In genomic region chr1:55362634-55363033, GRCm38 (mm10) we compare ENCODE assay signal across 9 mouse cellular contexts. TPM values are rescaled to one million over a fixed set of nuclear protein-coding genes. Genes with fewer than 3 reads are reported as not detected.
DNase-seq lines count a peak whose midpoint lies in the region; ATAC-seq and TF ChIP-seq lines count a peak whose summit lies in the region.
"Had no signal": no experiment of that assay in that cellular context is flagged by ENCODE, and none has a peak within 500 bp of the region (broad histone marks: within the 10 kb centered on the region; RNA-seq: fewer than 3 reads in every experiment).

No protein-coding gene starts in this region.

- no peak overlapping the region for H3K9ac ChIP-seq in heart, embryonic 13.5 days
- H3K9ac ChIP-seq in heart, adult 2 months (ENCODE audit: low read depth, low read length): no peak overlapping the region
- H3K9ac ChIP-seq in ES-Bruce4 (ENCODE audit: low read depth, poor library complexity, severe bottlenecking): no peak overlapping the region
- no peak overlapping the region for H3K9ac ChIP-seq in forebrain, postnatal 0 days

- peaks cover 10% of the 10 kb centered on the region; the same call in 1 of the 2 replicates for H3K4me1 ChIP-seq in heart, embryonic 13.5 days
- H3K4me1 ChIP-seq in heart, adult 2 months (ENCODE audit: control insufficient read depth, insufficient read depth, low read length): no peaks in the 10 kb centered on the region
- no peaks in the 10 kb centered on the region for H3K4me1 ChIP-seq in ES-Bruce4 (ENCODE audit: control insufficient read depth, insufficient read depth, low read length)
- no peaks in the 10 kb centered on the region for H3K4me1 ChIP-seq in forebrain, postnatal 0 days (ENCODE audit: insufficient read depth)
- peaks cover 11% of the 10 kb centered on the region for H3K4me1 ChIP-seq in midbrain, embryonic 10.5 days

- intact Hi-C loops in heart, adult 2 months (cut with DNase I): no loop called here

- H3K27ac ChIP-seq in heart, embryonic 13.5 days (replicated peaks): no peak overlapping the region
- no peak overlapping the region for H3K27ac ChIP-seq in heart, adult 2 months
- no peak overlapping the region for H3K27ac ChIP-seq in ES-Bruce4 (ENCODE audit: insufficient read depth, low read length)
- H3K27ac ChIP-seq in forebrain, postnatal 0 days (ENCODE audit: low read depth, low read length): no peak overlapping the region
- no peak overlapping the region for H3K27ac ChIP-seq in midbrain, embryonic 10.5 days (replicated peaks)

- H3K79me2 ChIP-seq in heart, adult 2 months (replicated peaks; ENCODE audit: control insufficient read depth, insufficient read depth, low read length): no peaks in the 10 kb centered on the region

- no peak for TF ChIP-seq POLR2A in heart, adult 2 months (IDR thresholded peaks at IDR 0.05; ENCODE audit: insufficient read depth, low read depth, low read length)
- no peak for TF ChIP-seq POLR2A in ES-Bruce4 (IDR thresholded peaks at IDR 0.05; ENCODE audit: insufficient read depth, low read length)

- peak overlapping the region; percentile 76 for H3K4me2 ChIP-seq in heart, embryonic 13.5 days
- peak overlapping the region; percentile 52; the same call in 1 of the 2 replicates for H3K4me2 ChIP-seq in forebrain, postnatal 0 days (ENCODE audit: low read depth)

- no peak for TF ChIP-seq CTCF in heart, adult 2 months (IDR thresholded peaks at IDR 0.05)
- no peak for TF ChIP-seq CTCF in ES-Bruce4 (IDR thresholded peaks at IDR 0.05; ENCODE audit: low read depth, low read length)
- TF ChIP-seq CTCF in forebrain, postnatal 0 days (IDR thresholded peaks at IDR 0.05; ENCODE audit: low read depth): no peak

- peaks cover 41% of the 10 kb centered on the region for H3K27me3 ChIP-seq in heart, embryonic 13.5 days (replicated peaks)
- peaks cover 10% of the 10 kb centered on the region for H3K27me3 ChIP-seq in heart, adult 2 months (ENCODE audit: control insufficient read depth, insufficient read depth, low read length)
- H3K27me3 ChIP-seq in ES-Bruce4 (ENCODE audit: control insufficient read depth, insufficient read depth, low read length, poor library complexity, severe bottlenecking): peaks cover 7% of the 10 kb centered on the region; the same call in 1 of the 2 replicates
- H3K27me3 ChIP-seq in forebrain, postnatal 0 days (ENCODE audit: insufficient read depth, low read length): peaks cover 14% of the 10 kb centered on the region
- H3K27me3 ChIP-seq in midbrain, embryonic 10.5 days (ENCODE audit: low read depth, poor library complexity, severe bottlenecking): peaks cover 47% of the 10 kb centered on the region
- H3K27me3 ChIP-seq: CH12.LX had no signal

- no peak for ATAC-seq in heart, embryonic 13.5 days (ENCODE audit: extremely low read depth, insufficient number of reproducible peaks, low FRiP score, low TSS enrichment)
- no peak for ATAC-seq in forebrain, postnatal 0 days

- 50% methylated on average over 49 of the region's 49 CpGs for WGBS in heart, embryonic 13.5 days
- WGBS in heart, adult 2 months: 51% methylated on average over 49 of the region's 49 CpGs
- 61% methylated on average over 41 of the region's 49 CpGs for WGBS in forebrain, postnatal 0 days
- WGBS in midbrain, embryonic 10.5 days: 55% methylated on average over 49 of the region's 49 CpGs

- peak overlapping the region; percentile 61 for H3K4me3 ChIP-seq in heart, embryonic 13.5 days
- H3K4me3 ChIP-seq in heart, adult 2 months: no peak overlapping the region
- H3K4me3 ChIP-seq in ES-Bruce4 (ENCODE audit: low read depth, low read length): peak overlapping the region; percentile 49; the same call in 1 of the 2 replicates
- peak overlapping the region; percentile 46 for H3K4me3 ChIP-seq in forebrain, postnatal 0 days (ENCODE audit: low read depth, low read length)
- peak overlapping the region; percentile 57 for H3K4me3 ChIP-seq in midbrain, embryonic 10.5 days

- no peak for TF ChIP-seq EP300 in heart, adult 2 months (IDR thresholded peaks at IDR 0.05; ENCODE audit: insufficient read depth, low read depth, low read length)
- no peak for TF ChIP-seq EP300 in ES-Bruce4 (IDR thresholded peaks at IDR 0.05; ENCODE audit: insufficient read depth, low read depth, low read length)

- DNase-seq in heart, adult 2 months: no peak
- no peak for DNase-seq in forebrain, postnatal 0 days
- DNase-seq in midbrain, embryonic 10.5 days (ENCODE audit: low spot score): peak; percentile 11
- DNase-seq in layer of hippocampus, postnatal 25 days (ENCODE audit: extremely low spot score in 1 of 2, low spot score in 1 of 2): no peak
- no peak for DNase-seq in layer of hippocampus, adult 18-20 months (ENCODE audit: low spot score in 2 of 2)
- no peak for DNase-seq in c-Kit-positive CD71-positive TER-119-positive erythroid progenitor cells, embryonic 14.5 days (ENCODE audit: low spot score)

- H3K9me3 ChIP-seq in heart, embryonic 13.5 days: peaks cover 9% of the 10 kb centered on the region; the same call in 1 of the 2 replicates
- H3K9me3 ChIP-seq in ES-Bruce4 (replicated peaks; ENCODE audit: control insufficient read depth, insufficient read depth, low read length, poor library complexity, severe bottlenecking): no peaks in the 10 kb centered on the region
- H3K9me3 ChIP-seq in forebrain, postnatal 0 days (ENCODE audit: low read length): no peaks in the 10 kb centered on the region
- peaks cover 8% of the 10 kb centered on the region for H3K9me3 ChIP-seq in midbrain, embryonic 10.5 days (replicated peaks)

- H3K36me3 ChIP-seq in heart, embryonic 13.5 days: no peaks in the 10 kb centered on the region
- no peaks in the 10 kb centered on the region for H3K36me3 ChIP-seq in heart, adult 2 months (ENCODE audit: control insufficient read depth, insufficient read depth, low read length)
- H3K36me3 ChIP-seq in ES-Bruce4 (ENCODE audit: control insufficient read depth, insufficient read depth, low read length, poor library complexity, severe bottlenecking): no peaks in the 10 kb centered on the region
- no peaks in the 10 kb centered on the region for H3K36me3 ChIP-seq in forebrain, postnatal 0 days (ENCODE audit: insufficient read depth)
- H3K36me3 ChIP-seq in midbrain, embryonic 10.5 days: no peaks in the 10 kb centered on the region

RNA-seq across cellular contexts. Expression of gene Boll, which starts 0.6 kb away (rescaled TPM):
- polyA plus RNA-seq in heart, embryonic 13.5 days (2015; fragmentation: Nextera tagmentation; extraction: Ambion mirVana): 0.11 and 0.27 TPM in 2 replicates
- total RNA-seq in heart, adult 2 months (2021): under 1 TPM in 1 of 2 experiments, not detected in 1; 0.32 TPM
- not detected in 2 replicates for polyA plus RNA-seq in heart, adult 2 months (2012; rRNA removed)
- 1.8 and 2.9 TPM in 2 replicates for polyA plus RNA-seq in ES-Bruce4 (2011; ENCODE audit: insufficient read depth, insufficient read length, low read depth, missing spikeins)
- total RNA-seq in forebrain, postnatal 0 days (2014; rRNA removed): not detected in 2 replicates
- 0.18 TPM in 1 of 2 replicates, not detected in the other for polyA plus RNA-seq in forebrain, postnatal 0 days (2015; fragmentation: Nextera tagmentation; extraction: Ambion mirVana)
- polyA plus RNA-seq in midbrain, embryonic 10.5 days (2016; fragmentation: Nextera tagmentation; extraction: Ambion mirVana): 0.23 and 0.84 TPM in 2 replicates
- total RNA-seq in layer of hippocampus, postnatal 25 days (2021): under 1 TPM; 0.42 to 0.84 TPM
- 1 to 10 TPM in 1 of 2 experiments, under 1 TPM in 1; 0.50 to 1.0 TPM for total RNA-seq in layer of hippocampus, adult 18-20 months (2021)
- total RNA-seq: CH12.LX had no signal

RNA-seq across cellular contexts. Expression of gene Plcl1, which starts 43.1 kb away (rescaled TPM):
- polyA plus RNA-seq in heart, embryonic 13.5 days (2015; fragmentation: Nextera tagmentation; extraction: Ambion mirVana): 0.67 and 0.71 TPM in 2 replicates
- 1 to 10 TPM; 3.0 to 3.1 TPM for total RNA-seq in heart, adult 2 months (2021)
- polyA plus RNA-seq in heart, adult 2 months (2012; rRNA removed): 0.86 and 1.5 TPM in 2 replicates
- polyA plus RNA-seq in ES-Bruce4 (2011; ENCODE audit: insufficient read depth, insufficient read length, low read depth, missing spikeins): 0.17 and 0.52 TPM in 2 replicates
- total RNA-seq in forebrain, postnatal 0 days (2014; rRNA removed): 7.7 and 9.2 TPM in 2 replicates
- 1.9 and 3.0 TPM in 2 replicates for polyA plus RNA-seq in forebrain, postnatal 0 days (2015; fragmentation: Nextera tagmentation; extraction: Ambion mirVana)
- polyA plus RNA-seq in midbrain, embryonic 10.5 days (2016; fragmentation: Nextera tagmentation; extraction: Ambion mirVana): 0.93 and 1.0 TPM in 2 replicates
- total RNA-seq in layer of hippocampus, postnatal 25 days (2021): 10 to 100 TPM; 25.6 to 27.2 TPM
- 10 to 100 TPM; 31.0 to 33.7 TPM for total RNA-seq in layer of hippocampus, adult 18-20 months (2021)
